Mouse (Mus musculus): ENCODE data around the gene Psg17.

DNA sequence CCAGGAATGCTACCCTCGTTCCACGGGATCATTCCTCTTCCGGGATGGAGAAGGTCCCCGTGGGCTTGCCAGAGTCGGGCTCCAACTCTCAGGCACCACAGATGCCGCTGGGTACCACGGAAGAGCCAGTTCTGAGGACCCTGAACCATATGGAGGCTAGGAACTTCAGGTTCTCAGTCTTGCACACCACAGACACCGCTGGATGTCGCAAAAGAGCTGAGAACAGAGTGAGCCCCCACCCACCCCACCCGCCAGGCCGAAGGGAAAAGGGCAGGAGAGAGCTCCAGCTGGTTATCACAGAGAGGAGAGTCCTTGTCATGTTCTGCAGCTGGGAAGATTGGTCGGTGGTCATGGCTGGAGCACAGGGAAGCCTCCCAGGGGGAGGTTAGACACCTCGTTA is 10.9 kb upstream of the Psg17 start:
- TF ChIP-seq CTCF (conservative IDR thresholded peaks at IDR 0.05 in 1 of 2, IDR thresholded peaks at IDR 0.05 in 1 of 2; ENCODE audit: low read depth in 2 of 2, low read length in 2 of 2): no peak
- TF ChIP-seq MAX (IDR thresholded peaks at IDR 0.05; ENCODE audit: low read length): no peak
- no peak for TF ChIP-seq CHD2 (IDR thresholded peaks at IDR 0.05; ENCODE audit: low read length)
- TF ChIP-seq IRF4 (IDR thresholded peaks at IDR 0.05; ENCODE audit: low read depth, low read length): no peak
- no peak for TF ChIP-seq MYC (IDR thresholded peaks at IDR 0.05; ENCODE audit: low read depth, low read length)

All from CH12.LX (cell line).